Mouse (Mus musculus) kidney, embryonic 14.5 days (tissue): ENCODE measurements around the gene Gm21915. TPM values are rescaled to one million over a fixed set of nuclear protein-coding genes. Genes with fewer than 3 reads are reported as not detected.

Source experiments
- ATAC-seq: fragments of 200-750 bp; cut with Nextera tagmentation; 2 replicates; pipeline ENCODE4 v1.8.0; 2017; ENCODE audit warnings: moderate number of reproducible peaks, mild to moderate bottlenecking, moderate TSS enrichment, moderate library complexity; ENCODE audit not compliant: low FRiP score, low TSS enrichment
- H3K27ac ChIP-seq: fragments of 300-500 bp; sonication (generic); 2 replicates; pipeline ENCODE4 v1.5.1; 2014; ENCODE audit warnings: low read depth, mild to moderate bottlenecking, low read length, moderate library complexity, mixed read lengths
- H3K27me3 ChIP-seq: fragments of 300-500 bp; sonication (generic); 2 replicates; pipeline ENCODE4 v1.6.1; 2014; ENCODE audit warnings: mild to moderate bottlenecking, low read length; ENCODE audit not compliant: control insufficient read depth, insufficient read depth
- H3K36me3 ChIP-seq: fragments of 300-500 bp; sonication (generic); 2 replicates; pipeline ENCODE4 v1.6.1; 2014; ENCODE audit warnings: low read length, mixed read lengths; ENCODE audit not compliant: control insufficient read depth, insufficient read depth
- H3K4me1 ChIP-seq: fragments of 300-500 bp; sonication (generic); 2 replicates; pipeline ENCODE4 v1.6.1; 2014; ENCODE audit warnings: low read length, mixed read lengths; ENCODE audit not compliant: control insufficient read depth, insufficient read depth
- H3K4me2 ChIP-seq: fragments of 300-500 bp; sonication (generic); replicated peaks from 2 replicates; pipeline ENCODE4 v1.6.1; 2014; ENCODE audit warnings: low read depth, mild to moderate bottlenecking, low read length
- H3K4me3 ChIP-seq: fragments of 300-500 bp; sonication (generic); 2 replicates; pipeline ENCODE4 v1.5.1; 2014; ENCODE audit warnings: mild to moderate bottlenecking, low read length
- H3K9ac ChIP-seq: fragments of 300-500 bp; sonication (generic); 2 replicates; pipeline ENCODE4 v1.6.1; 2014; ENCODE audit warnings: low read depth, mild to moderate bottlenecking, low read length, moderate library complexity
- H3K9me3 ChIP-seq: fragments of 300-500 bp; sonication (generic); 2 replicates; pipeline ENCODE4 v1.6.1; 2016; ENCODE audit warnings: low read length; ENCODE audit not compliant: control insufficient read depth
- WGBS: fragments of 180-500 bp; shearing (Covaris S2); extraction: QIAGEN DNeasy Blood & Tissue Kit; methylation state at CpG from one replicate; pipeline ENCODE4 v1.1.7; 2014; 5-methylcytosine and 5-hydroxymethylcytosine counted together
- polyA plus RNA-seq: library from polyadenylated mRNA; unstranded; fragments of >200 nt; fragmentation: Nextera tagmentation; extraction: Ambion mirVana; gene quantifications from 2 replicates; pipeline ENCODE4 v1.2.1, GENCODE M21; 2014

Gene Gm21915
- polyA plus RNA-seq, 1 experiment from 2014 or later = not detected

GRCm38 (mm10) chr9:40686421-40686899, 16.0 kb downstream of the Gm21915 start:
- H3K27ac ChIP-seq = peak overlapping the region; percentile 93
- peaks cover 4% of the 10 kb centered on the region; the same call in 1 of the 2 replicates for H3K27me3 ChIP-seq
- under 1% methylated on average over 23 of the region's 23 CpGs for WGBS
- ATAC-seq = no peak; the same call in 1 of the 2 replicates
- no peaks in the 10 kb centered on the region for H3K36me3 ChIP-seq
- H3K4me2 ChIP-seq = peak overlapping the region; percentile 86
- peak overlapping the region; percentile 84 for H3K9ac ChIP-seq
- H3K4me3 ChIP-seq = peak overlapping the region; percentile 79
- no peaks in the 10 kb centered on the region for H3K9me3 ChIP-seq
- H3K4me1 ChIP-seq = peaks cover 11% of the 10 kb centered on the region; the same call in 1 of the 2 replicates

DNA sequence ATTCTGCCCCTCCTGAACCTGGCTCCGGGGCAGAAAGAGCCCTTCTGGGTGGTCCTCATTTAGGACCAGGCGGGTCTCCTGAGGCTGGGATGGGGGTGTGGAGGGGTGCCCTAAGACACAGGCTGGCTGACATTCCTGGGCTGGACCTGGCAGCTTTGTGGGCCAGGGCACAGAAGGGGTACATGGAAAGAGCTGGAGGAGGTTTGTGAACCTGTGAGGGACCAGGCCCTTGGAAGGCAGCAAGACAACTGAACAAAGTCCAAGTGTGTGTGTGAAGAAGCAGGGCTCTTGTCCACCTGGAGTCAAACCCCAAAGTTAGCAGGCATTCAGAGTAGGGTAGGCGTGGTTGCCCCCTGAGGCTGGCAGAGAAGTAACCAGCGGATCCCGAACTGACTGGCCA, 16.6 kb downstream of the Gm21915 start:
- Histone ChIP-seq H3K27ac (peak overlapping the region; percentile 93; the same call in 1 of the 2 replicates), H3K27me3 (peaks cover 4% of the 10 kb centered on the region; the same call in 1 of the 2 replicates), H3K4me2 (peak overlapping the region; percentile 86), H3K9ac (peak overlapping the region; percentile 84), H3K4me1 (peaks cover 11% of the 10 kb centered on the region; the same call in 1 of the 2 replicates), H3K9me3 (no peaks in the 10 kb centered on the region), H3K36me3 (no peaks in the 10 kb centered on the region), H3K4me3 (peak overlapping the region; percentile 79)
- 35% methylated on average over 5 of the region's 5 CpGs for WGBS
- peak; percentile 22; the same call in 1 of the 2 replicates for ATAC-seq

- WGBS = 47% methylated on average over 3 of the region's 3 CpGs
- Histone ChIP-seq H3K27me3 (peaks cover 4% of the 10 kb centered on the region; the same call in 1 of the 2 replicates), H3K36me3 (no peaks in the 10 kb centered on the region), H3K4me3 (peak overlapping the region; percentile 79), H3K4me1 (peaks cover 13% of the 10 kb centered on the region; the same call in 1 of the 2 replicates), H3K27ac (no peak overlapping the region), H3K9ac (peak overlapping the region; percentile 84; the same call in 1 of the 2 replicates), H3K9me3 (no peaks in the 10 kb centered on the region), H3K4me2 (peak overlapping the region; percentile 86)
- no peak for ATAC-seq
These were observed 17.1 kb downstream of the Gm21915 start for GRCm38 (mm10) chr9:40687553-40687952.

GRCm38 (mm10) chr9:40690511-40690910, 20.1 kb downstream of the Gm21915 start:
- 93% methylated on average over 7 of the region's 7 CpGs for whole genome bisulfite sequencing
- Histone ChIP-seq H3K4me3 (no peak overlapping the region), H3K4me2 (no peak overlapping the region), H3K27ac (no peak overlapping the region), H3K4me1 (peaks cover 35% of the 10 kb centered on the region), H3K36me3 (no peaks in the 10 kb centered on the region), H3K9me3 (no peaks in the 10 kb centered on the region), H3K9ac (no peak overlapping the region), H3K27me3 (peaks cover 4% of the 10 kb centered on the region; the same call in 1 of the 2 replicates)
- no peak for ATAC-seq

- no peaks in the 10 kb centered on the region for H3K9me3 ChIP-seq
- H3K4me1 ChIP-seq = peaks cover 27% of the 10 kb centered on the region
- H3K4me2 ChIP-seq = no peak overlapping the region; the same call in 1 of the 2 replicates
- no peak overlapping the region for H3K4me3 ChIP-seq
- no peaks in the 10 kb centered on the region for H3K36me3 ChIP-seq
- ATAC-seq = no peak
- 53% methylated on average over 3 of the region's 3 CpGs for WGBS
- no peak overlapping the region for H3K9ac ChIP-seq
- 0 out of 2 replicates have a peak overlapping the region, but pooled peaks have one; percentile 30 for H3K27ac ChIP-seq
- no peaks in the 10 kb centered on the region for H3K27me3 ChIP-seq
These were observed 22.6 kb downstream of the Gm21915 start for GRCm38 (mm10) chr9:40693026-40693425.

DNA sequence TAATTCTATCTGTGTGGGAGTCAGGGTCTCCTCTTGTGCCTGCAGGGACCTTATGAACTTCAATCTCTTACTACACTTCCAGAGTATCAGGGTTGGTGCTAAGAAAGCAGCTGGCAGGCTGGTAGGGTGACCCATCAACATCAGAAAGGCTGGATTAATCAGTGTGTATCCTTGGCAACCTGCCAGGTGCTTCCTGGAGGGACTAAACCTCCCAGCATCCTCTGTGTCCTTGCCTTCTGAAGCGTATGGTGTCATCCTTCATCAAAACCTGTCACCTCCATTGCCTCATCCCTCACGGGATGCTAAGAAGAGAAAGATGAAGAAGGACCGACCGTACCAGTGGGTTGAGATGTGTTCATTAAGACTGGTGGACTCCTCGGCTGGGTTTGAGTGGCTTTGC, 23.4 kb downstream of the Gm21915 start:
- WGBS = 48% methylated on average over 5 of the region's 5 CpGs
- H3K4me1 ChIP-seq = peaks cover 24% of the 10 kb centered on the region
- no peaks in the 10 kb centered on the region for H3K9me3 ChIP-seq
- no peak overlapping the region for H3K4me2 ChIP-seq
- peak overlapping the region; percentile 24; the same call in 1 of the 2 replicates for H3K27ac ChIP-seq
- peak; percentile 65 for ATAC-seq
- no peaks in the 10 kb centered on the region for H3K27me3 ChIP-seq
- no peak overlapping the region for H3K9ac ChIP-seq
- no peak overlapping the region for H3K4me3 ChIP-seq
- H3K36me3 ChIP-seq = no peaks in the 10 kb centered on the region

- WGBS = 80% methylated on average over 12 of the region's 12 CpGs
- H3K9ac ChIP-seq = no peak overlapping the region
- H3K4me1 ChIP-seq = peaks cover 27% of the 10 kb centered on the region
- 0 out of 2 replicates have a peak overlapping the region, but pooled peaks have one; percentile 7 for H3K27ac ChIP-seq
- H3K4me2 ChIP-seq = no peak overlapping the region
- H3K27me3 ChIP-seq = no peaks in the 10 kb centered on the region
- no peak for ATAC-seq
- no peak overlapping the region for H3K4me3 ChIP-seq
- H3K36me3 ChIP-seq = no peaks in the 10 kb centered on the region
- H3K9me3 ChIP-seq = no peaks in the 10 kb centered on the region
These were observed 23.9 kb downstream of the Gm21915 start for GRCm38 (mm10) chr9:40694284-40694683.

GRCm38 (mm10) chr9:40696086-40696485, 25.7 kb downstream of the Gm21915 start:
- 88% methylated on average over 4 of the region's 4 CpGs for WGBS
- Histone ChIP-seq H3K27ac (no peak overlapping the region), H3K4me3 (no peak overlapping the region), H3K36me3 (no peaks in the 10 kb centered on the region), H3K4me2 (no peak overlapping the region), H3K4me1 (peaks cover 29% of the 10 kb centered on the region), H3K27me3 (no peaks in the 10 kb centered on the region), H3K9me3 (no peaks in the 10 kb centered on the region), H3K9ac (no peak overlapping the region)
- ATAC-seq = no peak

GRCm38 (mm10) chr9:40699194-40699593, 28.8 kb downstream of the Gm21915 start:
- peaks cover 15% of the 10 kb centered on the region for H3K4me1 ChIP-seq
- H3K27me3 ChIP-seq = no peaks in the 10 kb centered on the region
- no peak overlapping the region for H3K27ac ChIP-seq
- 56% methylated on average over 3 of the region's 3 CpGs for WGBS
- 0 out of 2 replicates have a peak, but pooled peaks have one; percentile 28 for ATAC-seq
- no peak overlapping the region for H3K4me3 ChIP-seq
- no peaks in the 10 kb centered on the region for H3K9me3 ChIP-seq
- no peaks in the 10 kb centered on the region for H3K36me3 ChIP-seq
- no peak overlapping the region for H3K9ac ChIP-seq
- no peak overlapping the region for H3K4me2 ChIP-seq
